Mouse (Mus musculus) spleen, adult 2 months (tissue): ENCODE data around the gene Cog3. TPM values are rescaled to one million over a fixed set of nuclear protein-coding genes. Genes with fewer than 3 reads are reported as not detected.

Experiments
- DNase-seq, 2 experiments: peaks; one replicate each; pipeline versions ENCODE4 v3.0.0 to v3.0.0-alpha.2; 2012 to 2021; ENCODE audit warnings: low spot score in 2 of 2, low read depth in 1 of 2
- H3K27ac ChIP-seq: fragments of 200-500 bp; 2 replicates; pipeline ENCODE4 v1.5.1; 2012; ENCODE audit warnings: low read length, inconsistent platforms; ENCODE audit not compliant: insufficient read depth
- H3K27me3 ChIP-seq: fragments of 200-500 bp; 2 replicates; pipeline ENCODE4 v1.6.1; 2012; ENCODE audit warnings: mild to moderate bottlenecking, moderate library complexity, low read length, inconsistent platforms; ENCODE audit not compliant: control insufficient read depth, insufficient read depth
- H3K36me3 ChIP-seq: fragments of 200-500 bp; 2 replicates; pipeline ENCODE4 v1.6.1; 2012; ENCODE audit warnings: mild to moderate bottlenecking, low read length, inconsistent platforms; ENCODE audit not compliant: control insufficient read depth, insufficient read depth
- H3K4me1 ChIP-seq: fragments of 200-500 bp; 2 replicates; pipeline ENCODE4 v1.6.1; 2011; ENCODE audit warnings: inconsistent platforms; ENCODE audit not compliant: control insufficient read depth, insufficient read depth, insufficient read length
- H3K4me3 ChIP-seq: fragments of 200-500 bp; 2 replicates; pipeline ENCODE4 v1.5.1; 2011; ENCODE audit warnings: mild to moderate bottlenecking, inconsistent platforms; ENCODE audit not compliant: insufficient read depth, insufficient read length; ENCODE audit errors: extremely low read depth
- CTCF ChIP-seq: fragments of 200-500 bp; IDR thresholded peaks from 2 replicates; pipeline ENCODE4 v1.5.1; 2011; ENCODE audit warnings: mild to moderate bottlenecking, inconsistent platforms; ENCODE audit not compliant: insufficient read depth, insufficient read length, insufficient replicate concordance; ENCODE audit errors: extremely low read depth
- POLR2A ChIP-seq: fragments of 200-500 bp; IDR thresholded peaks from 2 replicates; pipeline ENCODE4 v1.6.1; 2011; ENCODE audit warnings: low read depth, low read length, inconsistent platforms
- WGBS: fragments of 180-500 bp; shearing (Covaris S2); methylation state at CpG from one replicate; pipeline ENCODE4 v1.1.7; 2018; 5-methylcytosine and 5-hydroxymethylcytosine counted together
- polyA plus RNA-seq: library from polyadenylated mRNA; depleted of rRNA; stranded (reverse); fragments of >200 nt; gene quantifications from 2 replicates; pipeline ENCODE4 v1.2.3, GENCODE M21; 2012; rRNA removed

Gene Cog3
- polyA plus RNA-seq, 1 experiment = 6.5 TPM

GRCm38 (mm10) chr14:75665430-75666180, 88.7 kb downstream of the Cog3 start:
- no peak overlapping the region for H3K4me3 ChIP-seq
- H3K27ac ChIP-seq = no peak overlapping the region
- DNase-seq = no peak
- TF ChIP-seq POLR2A (no peak), CTCF (no peak)
- H3K27me3 ChIP-seq = no peaks in the 10 kb centered on the region
- no peaks in the 10 kb centered on the region for H3K4me1 ChIP-seq
- no peaks in the 10 kb centered on the region for H3K36me3 ChIP-seq
- 88% methylated on average over 2 of the region's 2 CpGs for WGBS

- Histone ChIP-seq H3K36me3 (no peaks in the 10 kb centered on the region), H3K27ac (no peak overlapping the region), H3K4me1 (no peaks in the 10 kb centered on the region), H3K27me3 (no peaks in the 10 kb centered on the region), H3K4me3 (no peak overlapping the region)
- no peak for DNase-seq
- 89% methylated on average over 8 of the region's 8 CpGs for WGBS
- TF ChIP-seq CTCF = no peak
- TF ChIP-seq POLR2A = no peak
These were observed 92.8 kb downstream of the Cog3 start for GRCm38 (mm10) chr14:75661548-75661947.

- no peaks in the 10 kb centered on the region for H3K4me1 ChIP-seq
These were observed 93.4 kb downstream of the Cog3 start for GRCm38 (mm10) chr14:75660936-75661335.

More at GRCm38 (mm10) chr14:75660936-75661335, 93.4 kb downstream of the Cog3 start:
- no peaks in the 10 kb centered on the region for H3K27me3 ChIP-seq
- WGBS = 85% methylated on average over 6 of the region's 6 CpGs
- no peak for DNase-seq
- no peaks in the 10 kb centered on the region for H3K36me3 ChIP-seq
- no peak overlapping the region for H3K4me3 ChIP-seq
- no peak for TF ChIP-seq CTCF
- no peak for TF ChIP-seq POLR2A
- H3K27ac ChIP-seq = no peak overlapping the region

Other genes starting within 250 kb of the Cog3 start
- 0.05 TPM in 1 of 2 replicates, not detected in the other for gene Spert, start 161.4 kb downstream of the Cog3 start, polyA plus RNA-seq
- not detected in 2 replicates for gene Erich6b, start 112.3 kb downstream of the Cog3 start, polyA plus RNA-seq
- 6.0 and 8.7 TPM in 2 replicates for gene Slc25a30, start 32.5 kb upstream of the Cog3 start, polyA plus RNA-seq
- 2,392 and 2,473 TPM in 2 replicates for gene Tpt1, start 90.6 kb upstream of the Cog3 start, polyA plus RNA-seq
- gene Kctd4, start 200.5 kb upstream of the Cog3 start, polyA plus RNA-seq = not detected in 2 replicates